Mouse (Mus musculus) midbrain, embryonic 13.5 days (tissue): Measurements from ENCODE around the gene Nkx3-2. TPM values are rescaled to one million over a fixed set of nuclear protein-coding genes. Genes with fewer than 3 reads are reported as not detected.

ENCODE experiments used
- ATAC-seq: fragments of 200-750 bp; cut with Nextera tagmentation; 2 replicates; pipeline ENCODE4 v1.8.0; 2017; ENCODE audit warnings: mild to moderate bottlenecking, moderate TSS enrichment, moderate library complexity
- H3K27ac ChIP-seq: fragments of 300-500 bp; sonication (generic); 2 replicates; pipeline ENCODE4 v1.5.1; 2015; ENCODE audit warnings: inconsistent platforms, mild to moderate bottlenecking, moderate library complexity
- H3K27me3 ChIP-seq: fragments of 300-500 bp; sonication (generic); 2 replicates; pipeline ENCODE4 v1.6.1; 2015; ENCODE audit warnings: mild to moderate bottlenecking, inconsistent platforms
- H3K36me3 ChIP-seq: fragments of 300-500 bp; sonication (generic); 2 replicates; pipeline ENCODE4 v1.6.1; 2015; ENCODE audit warnings: mild to moderate bottlenecking, inconsistent platforms
- H3K4me1 ChIP-seq: fragments of 300-500 bp; sonication (generic); replicated peaks from 2 replicates; pipeline ENCODE4 v1.6.1; 2015; ENCODE audit warnings: inconsistent platforms
- H3K4me2 ChIP-seq: fragments of 300-500 bp; sonication (generic); replicated peaks from 2 replicates; pipeline ENCODE4 v1.6.1; 2015; ENCODE audit warnings: moderate library complexity, mild to moderate bottlenecking, inconsistent platforms
- H3K4me3 ChIP-seq: fragments of 300-500 bp; sonication (generic); replicated peaks from 2 replicates; pipeline ENCODE4 v1.5.1; 2015; ENCODE audit warnings: mild to moderate bottlenecking, inconsistent platforms
- H3K9ac ChIP-seq: fragments of 300-500 bp; sonication (generic); replicated peaks from 2 replicates; pipeline ENCODE4 v1.6.1; 2015; ENCODE audit warnings: mild to moderate bottlenecking, inconsistent platforms
- H3K9me3 ChIP-seq: fragments of 300-500 bp; sonication (generic); 2 replicates; pipeline ENCODE4 v1.6.1; 2016; ENCODE audit warnings: mild to moderate bottlenecking, inconsistent platforms
- WGBS: fragments of 180-500 bp; shearing (Covaris S2); methylation state at CpG from one replicate; pipeline ENCODE4 v1.1.7; 2015; 5-methylcytosine and 5-hydroxymethylcytosine counted together
- polyA plus RNA-seq: library from polyadenylated mRNA; unstranded; fragments of >200 nt; fragmentation: Nextera tagmentation; extraction: Ambion mirVana; gene quantifications from 2 replicates; pipeline ENCODE4 v1.2.1, GENCODE M21; 2015

The Nkx3-2 gene
- polyA plus RNA-seq, 1 experiment from 2014 or later: not detected

DNA sequence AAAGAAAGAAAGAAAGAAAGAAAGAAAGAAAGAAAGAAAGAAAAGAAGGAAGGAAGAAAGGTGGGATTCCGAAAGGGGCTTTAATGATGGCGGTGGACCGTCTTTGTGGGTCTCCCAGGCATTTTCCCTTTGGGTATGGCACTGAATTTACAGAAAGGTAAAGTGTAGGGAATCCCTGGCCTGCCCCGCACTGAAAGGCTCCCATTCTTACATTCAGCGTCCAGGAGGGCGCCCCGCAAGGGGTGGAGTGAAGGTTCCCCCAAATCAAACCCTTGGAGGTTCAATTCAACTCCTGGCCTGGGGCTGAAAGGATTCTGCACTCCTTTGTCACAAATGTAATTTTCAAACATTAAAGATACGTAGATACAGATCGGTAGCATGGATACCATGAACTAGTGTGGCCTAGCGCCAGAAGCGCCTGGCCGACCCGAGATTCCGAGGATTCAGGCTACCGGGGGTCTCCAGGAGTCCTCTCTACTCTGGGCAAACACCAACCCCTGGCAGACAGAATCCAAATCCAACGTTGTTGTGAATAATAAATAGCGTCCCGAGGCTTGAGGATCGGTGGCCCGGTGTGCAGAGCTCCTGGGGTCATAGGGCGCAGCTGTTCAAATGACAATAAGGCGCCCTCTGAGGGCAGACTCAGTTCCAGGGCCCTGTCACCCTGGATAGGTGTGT, 3.3 kb downstream of the Nkx3-2 start:
- Histone ChIP-seq H3K9ac (no peak overlapping the region), H3K4me1 (peaks cover 28% of the 10 kb centered on the region), H3K27ac (no peak overlapping the region), H3K9me3 (no peaks in the 10 kb centered on the region), H3K4me3 (no peak overlapping the region), H3K27me3 (peaks cover 97% of the 10 kb centered on the region), H3K4me2 (no peak overlapping the region), H3K36me3 (no peaks in the 10 kb centered on the region)
- no peak for ATAC-seq
- 2% methylated on average over 22 of the region's 22 CpGs for WGBS

DNA sequence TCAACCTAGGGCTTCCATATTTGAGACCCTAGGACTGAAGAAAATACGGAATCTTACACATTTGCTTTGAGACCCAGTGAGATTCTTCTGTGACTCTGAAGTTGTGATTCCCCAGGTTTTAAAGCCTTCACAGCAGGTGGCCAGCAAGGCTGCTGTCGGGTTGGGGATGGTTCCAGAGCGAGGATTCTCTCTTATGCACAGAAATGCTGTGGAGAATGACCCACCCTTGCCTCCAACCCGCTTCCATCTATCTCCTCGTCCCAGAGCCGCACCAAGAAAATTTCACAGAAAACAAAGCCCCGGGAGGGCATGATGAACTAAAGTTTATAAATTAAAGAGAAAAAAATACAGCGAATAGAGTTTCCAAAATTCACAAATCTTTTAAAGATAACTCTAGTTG, 4.2 kb downstream of the Nkx3-2 start:
- H3K36me3 ChIP-seq: no peaks in the 10 kb centered on the region
- H3K4me2 ChIP-seq: no peak overlapping the region
- ATAC-seq: no peak
- H3K9ac ChIP-seq: no peak overlapping the region
- H3K27ac ChIP-seq: no peak overlapping the region
- H3K27me3 ChIP-seq: peaks cover 98% of the 10 kb centered on the region
- 2% methylated on average over 8 of the region's 8 CpGs for WGBS
- no peaks in the 10 kb centered on the region for H3K9me3 ChIP-seq
- H3K4me3 ChIP-seq: no peak overlapping the region
- H3K4me1 ChIP-seq: peaks cover 28% of the 10 kb centered on the region

DNA sequence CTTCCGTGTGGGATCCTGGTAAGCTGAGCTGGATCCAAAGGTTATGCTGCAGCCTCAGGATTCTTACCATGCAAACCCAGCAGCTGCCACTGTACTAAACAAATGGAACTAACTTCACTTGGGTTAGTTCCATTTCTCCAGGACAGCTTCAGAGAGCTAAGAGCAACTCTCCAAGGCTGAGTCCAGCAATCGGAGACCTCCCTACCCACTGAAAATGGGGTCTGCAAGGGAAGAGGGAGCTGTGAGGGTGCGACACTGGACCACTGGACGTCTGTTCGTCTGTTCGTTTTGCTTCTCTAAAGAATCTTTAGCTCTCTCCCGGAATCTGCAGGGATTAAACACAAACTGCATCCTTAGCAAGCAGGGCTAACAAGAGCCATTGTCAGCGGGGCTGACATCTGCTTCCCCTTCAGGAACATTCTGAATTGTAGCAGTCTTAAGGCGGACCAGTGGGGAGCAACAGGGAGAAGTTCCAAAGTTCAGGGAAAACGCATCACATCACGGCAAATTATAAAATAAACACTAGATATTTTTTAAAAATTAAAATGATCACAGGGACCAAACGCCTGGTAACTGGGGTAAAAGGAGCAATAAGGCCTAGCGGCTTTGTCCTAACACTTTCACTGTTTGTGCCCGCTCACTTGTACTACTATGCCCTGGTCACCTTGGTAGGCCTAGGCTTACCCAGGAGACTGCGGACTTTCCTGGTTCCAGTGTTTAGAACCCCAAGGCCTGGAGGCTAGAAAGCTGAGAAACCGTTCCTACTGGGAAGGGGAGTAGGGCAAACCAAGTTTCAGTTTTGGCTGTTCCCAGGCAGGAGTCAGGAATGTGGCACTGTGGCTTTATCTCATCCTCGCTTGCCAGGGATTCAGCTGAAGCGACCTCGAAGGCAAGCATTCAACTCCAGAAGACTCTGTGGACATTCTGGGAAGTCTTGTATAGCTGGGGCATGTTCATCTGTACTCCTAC, 5.3 kb downstream of the Nkx3-2 start:
- ATAC-seq: no peak

GRCm38 (mm10) chr5:41757338-41757737, 7.0 kb downstream of the Nkx3-2 start:
- Histone ChIP-seq H3K4me2 (no peak overlapping the region), H3K27ac (no peak overlapping the region), H3K27me3 (peaks cover 98% of the 10 kb centered on the region), H3K9me3 (no peaks in the 10 kb centered on the region), H3K4me1 (peaks cover 17% of the 10 kb centered on the region), H3K36me3 (no peaks in the 10 kb centered on the region), H3K4me3 (no peak overlapping the region), H3K9ac (no peak overlapping the region)
- 5% methylated on average over 5 of the region's 5 CpGs for WGBS
- ATAC-seq: no peak

More for the DNA sequence above, 5.3 kb downstream of the Nkx3-2 start:
- H3K27ac ChIP-seq: no peak overlapping the region
- WGBS: 4% methylated on average over 19 of the region's 19 CpGs
- H3K9me3 ChIP-seq: no peaks in the 10 kb centered on the region
- no peak overlapping the region for H3K9ac ChIP-seq
- H3K36me3 ChIP-seq: no peaks in the 10 kb centered on the region
- no peak overlapping the region for H3K4me2 ChIP-seq
- peaks cover 27% of the 10 kb centered on the region for H3K4me1 ChIP-seq
- no peak overlapping the region for H3K4me3 ChIP-seq
- H3K27me3 ChIP-seq: peaks cover 98% of the 10 kb centered on the region

DNA sequence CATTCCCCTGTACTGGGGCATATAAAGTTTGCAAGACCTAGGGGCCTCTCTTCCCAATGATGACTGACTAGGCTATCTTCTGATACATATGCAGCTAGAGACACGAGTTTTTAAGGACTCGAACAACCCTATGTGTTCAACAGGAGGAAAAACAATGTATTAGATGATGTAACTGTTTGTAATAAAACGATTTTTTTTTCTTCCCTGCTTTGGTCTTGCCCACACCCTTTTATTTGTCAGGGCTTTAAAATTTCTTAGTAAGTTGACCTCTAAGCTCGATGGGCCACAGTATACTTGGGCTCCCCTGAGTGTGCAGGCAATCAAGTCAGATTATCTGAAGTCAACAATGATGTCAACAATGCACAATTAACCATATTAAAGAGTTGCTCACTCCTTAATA, 7.9 kb downstream of the Nkx3-2 start:
- ATAC-seq: no peak
- no peak overlapping the region for H3K9ac ChIP-seq
- no peaks in the 10 kb centered on the region for H3K9me3 ChIP-seq
- H3K4me2 ChIP-seq: no peak overlapping the region
- H3K27ac ChIP-seq: no peak overlapping the region
- WGBS: 3% methylated on average over 4 of the region's 4 CpGs
- H3K27me3 ChIP-seq: peaks cover 98% of the 10 kb centered on the region
- no peak overlapping the region for H3K4me3 ChIP-seq
- H3K36me3 ChIP-seq: no peaks in the 10 kb centered on the region
- peaks cover 11% of the 10 kb centered on the region for H3K4me1 ChIP-seq

GRCm38 (mm10) chr5:41755373-41755960, 8.8 kb downstream of the Nkx3-2 start:
- no peak overlapping the region for H3K9ac ChIP-seq

GRCm38 (mm10) chr5:41754836-41755235, 9.5 kb downstream of the Nkx3-2 start:
- Histone ChIP-seq H3K27ac (no peak overlapping the region), H3K4me1 (0 out of 2 replicates have a peak, but pooled peaks cover 7% of the 10 kb centered on the region), H3K9me3 (no peaks in the 10 kb centered on the region), H3K36me3 (no peaks in the 10 kb centered on the region), H3K4me3 (peak overlapping the region; percentile 11), H3K27me3 (peaks cover 100% of the 10 kb centered on the region), H3K4me2 (no peak overlapping the region), H3K9ac (no peak overlapping the region)
- WGBS: 0% methylated on average over 16 of the region's 16 CpGs
- ATAC-seq: no peak

More at GRCm38 (mm10) chr5:41755373-41755960, 8.8 kb downstream of the Nkx3-2 start:
- H3K9me3 ChIP-seq: no peaks in the 10 kb centered on the region
- H3K27me3 ChIP-seq: peaks cover 100% of the 10 kb centered on the region
- no peak overlapping the region for H3K4me2 ChIP-seq
- 0 out of 2 replicates have a peak, but pooled peaks cover 7% of the 10 kb centered on the region for H3K4me1 ChIP-seq
- WGBS: 1% methylated on average over 23 of the region's 23 CpGs
- H3K27ac ChIP-seq: no peak overlapping the region
- no peak overlapping the region for H3K4me3 ChIP-seq
- H3K36me3 ChIP-seq: no peaks in the 10 kb centered on the region
- no peak for ATAC-seq

- no peaks in the 10 kb centered on the region for H3K36me3 ChIP-seq
Observed at GRCm38 (mm10) chr5:41754226-41754775, 10.0 kb downstream of the Nkx3-2 start.

DNA sequence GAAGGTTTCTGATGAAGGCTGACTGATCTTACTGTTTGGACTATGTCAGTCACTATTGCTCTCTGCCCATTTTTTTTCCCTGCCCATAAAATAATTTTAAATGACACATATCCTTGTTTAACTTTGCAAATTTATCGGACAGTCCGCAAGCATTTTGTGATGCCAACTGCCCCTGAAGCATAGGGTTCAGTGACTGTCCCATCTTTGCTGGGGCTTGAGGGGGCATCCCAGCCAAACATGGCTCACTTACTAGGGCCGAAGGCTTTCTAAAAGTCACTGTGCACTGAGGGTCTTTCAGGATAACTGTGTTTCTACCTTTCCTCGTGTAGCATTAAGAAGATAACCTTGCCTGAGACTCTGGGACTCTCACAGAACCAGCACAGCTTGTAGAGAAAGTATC, 11.6 kb downstream of the Nkx3-2 start:
- WGBS: 22% methylated on average over 4 of the region's 4 CpGs
- no peak for ATAC-seq

More at GRCm38 (mm10) chr5:41754226-41754775, 10.0 kb downstream of the Nkx3-2 start:
- H3K4me1 ChIP-seq: 0 out of 2 replicates have a peak, but pooled peaks cover 7% of the 10 kb centered on the region
- H3K27ac ChIP-seq: no peak overlapping the region
- WGBS: under 1% methylated on average over 17 of the region's 17 CpGs
- H3K4me2 ChIP-seq: no peak overlapping the region
- peaks cover 100% of the 10 kb centered on the region for H3K27me3 ChIP-seq
- peak overlapping the region; percentile 11 for H3K4me3 ChIP-seq
- no peak overlapping the region for H3K9ac ChIP-seq
- no peak for ATAC-seq
- no peaks in the 10 kb centered on the region for H3K9me3 ChIP-seq

GRCm38 (mm10) chr5:41744898-41745780, 19.2 kb downstream of the Nkx3-2 start:
- Histone ChIP-seq H3K4me3 (no peak overlapping the region), H3K9ac (no peak overlapping the region), H3K9me3 (no peaks in the 10 kb centered on the region), H3K4me2 (no peak overlapping the region), H3K27ac (no peak overlapping the region), H3K36me3 (no peaks in the 10 kb centered on the region), H3K4me1 (no peaks in the 10 kb centered on the region), H3K27me3 (peaks cover 78% of the 10 kb centered on the region)
- WGBS: 1% methylated on average over 13 of the region's 15 CpGs
- ATAC-seq: peak; percentile 43

More for the DNA sequence above, 11.6 kb downstream of the Nkx3-2 start:
- Histone ChIP-seq H3K36me3 (no peaks in the 10 kb centered on the region), H3K4me1 (0 out of 2 replicates have a peak, but pooled peaks cover 7% of the 10 kb centered on the region), H3K4me3 (no peak overlapping the region), H3K9ac (no peak overlapping the region), H3K27me3 (peaks cover 100% of the 10 kb centered on the region), H3K27ac (no peak overlapping the region), H3K9me3 (no peaks in the 10 kb centered on the region), H3K4me2 (no peak overlapping the region)

DNA sequence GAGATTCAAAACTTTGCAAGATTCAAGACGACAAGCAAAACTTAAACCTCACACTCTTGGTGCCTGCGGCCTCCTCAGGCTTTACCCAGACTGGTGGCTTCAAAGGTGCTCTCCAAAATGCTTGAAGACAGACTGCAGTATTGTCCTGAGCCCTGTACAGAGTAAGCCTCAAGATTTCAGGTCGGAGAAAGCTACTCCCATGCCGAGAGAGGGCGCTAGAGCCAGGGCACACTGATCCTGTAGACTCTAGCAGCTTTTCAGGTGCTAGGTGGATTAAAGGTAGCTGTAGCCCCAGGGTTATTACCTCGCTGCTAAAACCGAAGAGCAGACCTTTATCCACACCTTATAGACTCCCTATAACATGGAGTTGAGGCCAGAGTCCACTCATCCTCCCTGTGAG, 20.1 kb downstream of the Nkx3-2 start:
- no peak overlapping the region for H3K4me3 ChIP-seq
- no peak overlapping the region for H3K9ac ChIP-seq
- no peak overlapping the region for H3K27ac ChIP-seq
- peaks cover 69% of the 10 kb centered on the region for H3K27me3 ChIP-seq
- 9% methylated on average over 7 of the region's 7 CpGs for WGBS
- no peaks in the 10 kb centered on the region for H3K9me3 ChIP-seq
- no peaks in the 10 kb centered on the region for H3K36me3 ChIP-seq
- peak; percentile 34; the same call in 1 of the 2 replicates for ATAC-seq
- no peak overlapping the region for H3K4me2 ChIP-seq
- no peaks in the 10 kb centered on the region for H3K4me1 ChIP-seq
